Mouse (Mus musculus) lung, postnatal 0 days (tissue): ENCODE measurements around the gene Scaf1. TPM values are rescaled to one million over a fixed set of nuclear protein-coding genes. Genes with fewer than 3 reads are reported as not detected.
"Not testable (repeated sequence)": the region's sequence is repeated elsewhere in the genome, so short reads cannot be mapped to it uniquely, and the experiment has no call there.

Experiments used
- ATAC-seq: fragments of 200-750 bp; cut with Nextera tagmentation; 2 replicates; pipeline ENCODE4 v1.8.0; 2017; ENCODE audit warnings: moderate library complexity
- DNase-seq: peaks from one replicate; pipeline ENCODE4 v3.0.0-alpha.2; 2016; ENCODE audit warnings: low spot score
- H3K27ac ChIP-seq: fragments of 300-500 bp; sonication (generic); 2 replicates; pipeline ENCODE4 v1.5.1; 2014; ENCODE audit warnings: antibody characterized with exemption, mild to moderate bottlenecking, low read length, mixed read lengths
- H3K27me3 ChIP-seq: fragments of 300-500 bp; sonication (generic); replicated peaks from 2 replicates; pipeline ENCODE4 v1.6.1; 2014; ENCODE audit warnings: low read length, mixed read lengths; ENCODE audit not compliant: insufficient read depth
- H3K36me3 ChIP-seq: fragments of 300-500 bp; sonication (generic); 2 replicates; pipeline ENCODE4 v1.6.1; 2014; ENCODE audit warnings: low read length, mixed read lengths; ENCODE audit not compliant: insufficient read depth
- H3K4me1 ChIP-seq: fragments of 300-500 bp; sonication (generic); 2 replicates; pipeline ENCODE4 v1.6.1; 2014; ENCODE audit warnings: antibody characterized with exemption, low read depth, low read length, mixed read lengths; ENCODE audit not compliant: insufficient read depth
- H3K4me2 ChIP-seq: fragments of 300-500 bp; sonication (generic); replicated peaks from 2 replicates; pipeline ENCODE4 v1.6.1; 2014; ENCODE audit warnings: low read depth, mild to moderate bottlenecking, low read length, moderate library complexity, mixed read lengths
- H3K4me3 ChIP-seq: fragments of 300-500 bp; sonication (generic); 2 replicates; pipeline ENCODE4 v1.5.1; 2014; ENCODE audit warnings: low read depth, low read length
- H3K9ac ChIP-seq: fragments of 300-500 bp; sonication (generic); replicated peaks from 2 replicates; pipeline ENCODE4 v1.6.1; 2014; ENCODE audit warnings: low read depth, mild to moderate bottlenecking
- H3K9me3 ChIP-seq: fragments of 300-500 bp; sonication (generic); 2 replicates; pipeline ENCODE4 v1.6.1; 2016; ENCODE audit warnings: low read length, mixed read lengths
- CTCF ChIP-seq: IDR thresholded peaks from 2 replicates; pipeline ENCODE4 v1.5.1; 2016; ENCODE audit warnings: antibody characterized with exemption, mild to moderate bottlenecking
- EP300 ChIP-seq: IDR thresholded peaks from 2 replicates; pipeline ENCODE4 v1.6.1; 2016; ENCODE audit warnings: antibody characterized with exemption, mild to moderate bottlenecking, control low read depth
- WGBS: fragments of 180-500 bp; shearing (Covaris S2); extraction: QIAGEN DNeasy Blood & Tissue Kit; methylation state at CpG from one replicate; pipeline ENCODE4 v1.1.7; 2014; 5-methylcytosine and 5-hydroxymethylcytosine counted together
- polyA plus RNA-seq: library from polyadenylated mRNA; unstranded; fragments of >200 nt; fragmentation: Nextera tagmentation; extraction: Ambion mirVana; gene quantifications from 2 replicates; pipeline ENCODE4 v1.2.1, GENCODE M21; 2015

The Scaf1 gene
- polyA plus RNA-seq, 1 experiment from 2014 or later: 18.1 TPM

GRCm38 (mm10) chr7:45026256-45026655, 10.1 kb upstream of the Scaf1 start:
- TF ChIP-seq EP300: no peak
- no peak for TF ChIP-seq CTCF
- Histone ChIP-seq H3K4me1 (no peaks in the 10 kb centered on the region), H3K4me2 (no peak overlapping the region), H3K27ac (no peak overlapping the region), H3K36me3 (peaks cover 35% of the 10 kb centered on the region), H3K4me3 (no peak overlapping the region), H3K9me3 (no peaks in the 10 kb centered on the region), H3K27me3 (no peaks in the 10 kb centered on the region), H3K9ac (no peak overlapping the region)
- WGBS: 75% methylated on average over 2 of the region's 2 CpGs
- ATAC-seq: no peak
- DNase-seq: no peak

- 61% methylated on average over 8 of the region's 8 CpGs for WGBS
- H3K36me3 ChIP-seq: peaks cover 34% of the 10 kb centered on the region
- H3K27me3 ChIP-seq: no peaks in the 10 kb centered on the region
Observed at GRCm38 (mm10) chr7:45025601-45026220, 9.5 kb upstream of the Scaf1 start.

GRCm38 (mm10) chr7:45024281-45025248, 8.4 kb upstream of the Scaf1 start:
- H3K9ac ChIP-seq: no peak overlapping the region
- no peak overlapping the region for H3K27ac ChIP-seq
- H3K4me1 ChIP-seq: no peaks in the 10 kb centered on the region
- H3K36me3 ChIP-seq: peaks cover 27% of the 10 kb centered on the region
- TF ChIP-seq EP300 (no peak), CTCF (no peak; the same call in 1 of the 2 replicates)
- no peak for DNase-seq
- H3K9me3 ChIP-seq: no peaks in the 10 kb centered on the region
- no peak for ATAC-seq
- no peak overlapping the region for H3K4me2 ChIP-seq
- 80% methylated on average over 15 of the region's 15 CpGs for WGBS
- no peaks in the 10 kb centered on the region for H3K27me3 ChIP-seq
- H3K4me3 ChIP-seq: no peak overlapping the region

More at GRCm38 (mm10) chr7:45025601-45026220, 9.5 kb upstream of the Scaf1 start:
- ATAC-seq: no peak
- H3K4me3 ChIP-seq: no peak overlapping the region
- no peak for DNase-seq
- H3K9me3 ChIP-seq: no peaks in the 10 kb centered on the region
- H3K4me2 ChIP-seq: no peak overlapping the region
- H3K4me1 ChIP-seq: no peaks in the 10 kb centered on the region
- TF ChIP-seq EP300 (no peak), CTCF (no peak)
- no peak overlapping the region for H3K9ac ChIP-seq
- no peak overlapping the region for H3K27ac ChIP-seq

- not testable (repeated sequence) for H3K9ac ChIP-seq, H3K27me3 ChIP-seq, H3K4me1 ChIP-seq, H3K4me3 ChIP-seq, ATAC-seq, H3K27ac ChIP-seq, H3K9me3 ChIP-seq, H3K4me2 ChIP-seq
- peak; percentile 56 for DNase-seq
- TF ChIP-seq CTCF: peak; percentile 59
- 72% methylated on average over 5 of the region's 5 CpGs for WGBS
- H3K36me3 ChIP-seq: peaks cover 21% of the 10 kb centered on the region; the same call in 1 of the 2 replicates
Observed at GRCm38 (mm10) chr7:45023711-45024110, 7.5 kb upstream of the Scaf1 start.

- no peaks in the 10 kb centered on the region for H3K9me3 ChIP-seq
- peaks cover 6% of the 10 kb centered on the region; the same call in 1 of the 2 replicates for H3K36me3 ChIP-seq
- H3K4me3 ChIP-seq: no peak overlapping the region
- DNase-seq: no peak
- WGBS: 62% methylated on average over 9 of the region's 9 CpGs
- no peaks in the 10 kb centered on the region for H3K27me3 ChIP-seq
- ATAC-seq: no peak
- no peak overlapping the region for H3K27ac ChIP-seq
- no peak overlapping the region for H3K4me2 ChIP-seq
- TF ChIP-seq EP300 (no peak), CTCF (no peak)
- H3K4me1 ChIP-seq: 0 out of 2 replicates have a peak, but pooled peaks cover 5% of the 10 kb centered on the region
- H3K9ac ChIP-seq: no peak overlapping the region
Observed at GRCm38 (mm10) chr7:45020225-45020624, 4.1 kb upstream of the Scaf1 start.

- Histone ChIP-seq H3K4me3 (peak overlapping the region; percentile 60), H3K36me3 (peaks cover 6% of the 10 kb centered on the region; the same call in 1 of the 2 replicates), H3K4me2 (peak overlapping the region; percentile 59), H3K27ac (peak overlapping the region; percentile 93), H3K27me3 (no peaks in the 10 kb centered on the region), H3K9ac (peak overlapping the region; percentile 46; the same call in 1 of the 2 replicates), H3K9me3 (no peaks in the 10 kb centered on the region), H3K4me1 (0 out of 2 replicates have a peak, but pooled peaks cover 5% of the 10 kb centered on the region)
- no peak for TF ChIP-seq CTCF
- peak; percentile 64 for TF ChIP-seq EP300
- no peak for ATAC-seq
- WGBS: 15% methylated on average over 8 of the region's 8 CpGs
- DNase-seq: peak; percentile 92
Observed at GRCm38 (mm10) chr7:45019031-45019571, 2.9 kb upstream of the Scaf1 start.
